Mouse (Mus musculus) thymus, postnatal 25 days (tissue): Measurements from ENCODE around the gene Lbx2.

ENCODE experiments used
- DNase-seq: peaks from one replicate; pipeline ENCODE4 v3.0.0; 2022

The Lbx2 gene

DNA sequence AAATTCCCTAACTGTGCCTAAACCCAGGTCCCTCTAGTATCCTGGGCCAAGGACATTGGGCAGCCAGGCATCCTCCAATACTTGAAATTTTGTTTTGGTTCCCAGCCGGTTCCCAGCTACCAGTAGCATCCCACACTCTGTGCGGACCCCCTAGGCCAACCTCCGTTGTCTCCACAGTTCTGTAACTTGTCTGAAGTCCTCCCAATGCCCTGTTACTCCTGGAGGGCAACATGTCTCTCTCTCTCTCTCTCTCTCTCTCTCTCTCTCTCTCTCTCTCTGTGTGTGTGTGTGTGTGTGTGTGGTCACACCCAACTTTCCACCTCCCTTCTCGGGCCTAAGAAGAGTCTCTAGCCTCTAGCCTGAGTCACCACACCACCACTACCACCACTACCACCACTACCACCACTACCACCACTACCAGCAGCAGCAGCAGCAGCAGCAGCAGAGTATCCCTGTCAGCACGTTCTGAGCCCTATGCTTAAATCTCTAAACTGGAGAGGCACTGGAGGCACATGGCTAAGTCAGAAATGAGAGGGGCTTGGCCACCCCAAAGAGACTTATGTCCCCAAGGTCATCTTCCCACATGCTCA is 50.2 kb downstream of the Lbx2 start:
- DNase-seq = no peak

DNA sequence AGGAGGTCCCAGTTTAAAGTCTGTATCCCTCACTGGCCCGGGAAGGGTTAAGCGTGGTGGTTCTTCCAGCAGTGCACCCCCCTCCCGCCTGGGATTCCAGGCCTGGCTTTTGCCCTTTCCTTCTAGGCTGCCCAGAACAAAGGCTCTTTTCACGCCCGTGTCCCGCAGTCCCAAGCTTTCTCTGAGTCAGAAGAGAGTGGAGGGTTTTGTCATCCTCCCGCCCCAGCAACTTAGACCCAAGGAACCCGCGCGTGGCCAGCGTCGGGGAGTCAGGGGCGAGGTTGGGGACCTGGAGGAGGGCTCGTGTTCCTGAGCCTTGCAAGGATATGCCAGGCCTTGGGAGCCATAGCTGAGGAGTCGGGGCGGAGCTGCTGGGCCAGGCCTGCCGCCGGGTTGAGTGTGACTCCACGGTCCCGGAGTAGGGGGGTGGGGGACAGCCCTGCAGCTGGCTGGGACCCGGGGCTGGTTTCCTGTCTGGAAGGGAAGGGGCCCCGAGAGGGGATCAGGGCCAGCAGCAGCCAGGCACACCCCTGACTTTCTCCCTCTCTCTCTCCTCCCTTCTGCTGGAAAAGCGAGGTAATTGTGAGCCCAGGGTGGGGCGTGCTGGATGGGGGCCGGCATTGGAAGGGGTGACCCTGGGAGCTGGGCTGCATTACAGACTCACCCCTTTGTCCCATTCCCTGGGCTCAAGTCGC is 50.9 kb downstream of the Lbx2 start:
- DNase-seq = peak; percentile 61

DNA sequence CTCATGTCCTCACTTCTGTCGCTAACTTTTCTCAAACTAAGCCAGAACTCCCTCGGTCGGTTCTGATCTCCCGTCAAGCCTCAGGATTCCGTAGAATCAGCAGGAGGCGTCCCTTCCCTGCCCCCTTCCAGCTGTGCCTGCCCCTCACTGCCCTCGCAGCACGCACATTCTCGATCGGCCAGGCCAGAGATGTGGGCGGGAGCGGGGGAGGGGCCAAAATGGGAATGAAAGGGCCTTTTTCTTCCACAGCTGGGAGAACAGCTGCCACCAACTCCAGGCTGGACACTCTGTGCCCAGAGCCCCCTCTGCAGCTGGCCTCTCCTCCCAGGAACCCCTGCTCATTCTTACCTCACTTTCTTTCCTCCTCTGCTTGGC is 51.4 kb downstream of the Lbx2 start:
- no peak for DNase-seq
